Mouse (Mus musculus) C2C12 (cell line): ENCODE results near the gene Myef2.

ENCODE experiments used
- CEBPB ChIP-seq: IDR thresholded peaks from one replicate; pipeline ENCODE4 v1.6.1; 2011; ENCODE audit warnings: low read depth, mild to moderate bottlenecking, control low read depth, moderate library complexity
- CTCF ChIP-seq: IDR thresholded peaks from one replicate; pipeline ENCODE4 v1.5.1; 2011; ENCODE audit not compliant: control insufficient read depth, insufficient read depth, insufficient read length
- FOSL1 ChIP-seq: IDR thresholded peaks from one replicate; pipeline ENCODE4 v1.8.0; 2011; ENCODE audit warnings: mild to moderate bottlenecking, low read length; ENCODE audit not compliant: poor library complexity, insufficient read depth, severe bottlenecking
- MYOD1 ChIP-seq: IDR thresholded peaks from one replicate; pipeline ENCODE4 v1.6.1; 2011; ENCODE audit warnings: low read depth; ENCODE audit not compliant: control insufficient read depth, insufficient read length
- USF1 ChIP-seq: IDR thresholded peaks from one replicate; pipeline ENCODE4 v1.6.1; 2011; ENCODE audit warnings: low read depth, mild to moderate bottlenecking, control low read depth, moderate library complexity

DNA sequence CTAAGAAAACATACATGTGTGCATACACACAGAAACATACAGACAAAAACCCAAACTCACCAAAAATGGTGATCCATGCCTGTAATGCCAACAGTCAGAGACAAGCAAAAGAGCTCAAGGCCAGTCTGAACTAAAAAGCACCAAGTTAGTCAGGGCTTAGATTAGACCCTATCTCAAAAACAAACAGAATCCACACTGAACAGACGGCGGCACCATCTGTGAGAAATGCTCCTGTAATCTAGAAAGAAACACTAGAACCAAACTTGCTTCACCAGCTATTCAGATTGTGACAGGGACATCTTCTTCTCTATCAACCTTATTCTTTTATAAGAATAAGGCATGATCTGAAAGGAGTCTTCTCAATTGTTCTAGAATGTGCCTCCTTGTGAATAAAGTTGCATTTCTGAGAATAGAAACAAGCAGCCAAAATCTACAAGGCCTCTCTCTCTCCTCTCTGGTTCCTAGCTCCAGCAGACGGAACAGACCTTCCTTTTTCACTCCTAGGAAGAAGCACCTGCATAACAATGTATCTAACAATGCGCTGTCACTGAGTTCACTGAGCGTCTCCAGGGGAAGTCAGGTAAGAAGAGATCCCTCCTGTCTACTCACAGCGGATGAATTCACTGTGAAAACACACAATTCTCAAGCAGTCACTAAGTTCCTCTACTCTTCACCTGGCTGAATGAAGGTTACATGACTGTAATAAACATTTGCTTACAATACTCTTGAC lies 3.9 kb downstream of the Myef2 start:
- TF ChIP-seq USF1 (no peak), CTCF (no peak), FOSL1 (no peak), MYOD1 (no peak), CEBPB (no peak)
